Comparison of ENCODE assay signal across 13 mouse cellular contexts in genomic region chr1:36073566-36073965, GRCm38 (mm10). TPM values are rescaled to one million over a fixed set of nuclear protein-coding genes. Genes with fewer than 3 reads are reported as not detected.
DNase-seq lines count a peak whose midpoint lies in the region; ATAC-seq and TF ChIP-seq lines count a peak whose summit lies in the region.
"Had no signal": no experiment of that assay in that cellular context is flagged by ENCODE, and none has a peak within 500 bp of the region (broad histone marks: within the 10 kb centered on the region; RNA-seq: fewer than 3 reads in every experiment).

No protein-coding gene starts in this region.

- intact Hi-C loops in heart, postnatal 10 days (cut with DNase I): no loop called here

- no peak overlapping the region; the same call in 1 of the 2 replicates for H3K9ac ChIP-seq in hindbrain, embryonic 16.5 days (ENCODE audit: low read depth, low read length)
- H3K9ac ChIP-seq in liver, postnatal 0 days (replicated peaks): 0 out of 2 replicates have a peak overlapping the region, but pooled peaks have one; percentile 0

- no peaks in the 10 kb centered on the region for H3K27me3 ChIP-seq in E14TG2a.4 (ENCODE audit: insufficient read depth, low read length)
- H3K27me3 ChIP-seq in hindbrain, embryonic 16.5 days (replicated peaks; ENCODE audit: control insufficient read depth, insufficient read depth, low read length): no peaks in the 10 kb centered on the region
- H3K27me3 ChIP-seq in liver, postnatal 0 days (ENCODE audit: insufficient read depth, low read length): no peaks in the 10 kb centered on the region

- peak overlapping the region; percentile 84 for H3K4me2 ChIP-seq in hindbrain, embryonic 16.5 days (ENCODE audit: low read length)
- peak overlapping the region; percentile 91 for H3K4me2 ChIP-seq in liver, postnatal 0 days (ENCODE audit: low read depth, low read length)

- no peak for ATAC-seq in hindbrain, embryonic 16.5 days
- ATAC-seq in liver, postnatal 0 days: no peak
- ATAC-seq in erythroid progenitor cell, adult 5-6 weeks (replicated peaks; ENCODE audit: low FRiP score, poor library complexity, severe bottlenecking): no peak
- ATAC-seq: activated CD4-positive, CD25-positive, alpha-beta regulatory T cell, adult 4 months had no signal

- H3K36me3 ChIP-seq in E14TG2a.4 (ENCODE audit: insufficient read depth, low read length): peaks cover 92% of the 10 kb centered on the region
- no peaks in the 10 kb centered on the region for H3K36me3 ChIP-seq in hindbrain, embryonic 16.5 days (ENCODE audit: control insufficient read depth, insufficient read depth, low read length)
- H3K36me3 ChIP-seq in liver, postnatal 0 days (replicated peaks; ENCODE audit: insufficient read depth, low read length): peaks cover 59% of the 10 kb centered on the region

- TF ChIP-seq CTCF in E14TG2a.4 (conservative IDR thresholded peaks at IDR 0.05; ENCODE audit: low read length): no peak
- no peak for TF ChIP-seq CTCF in liver, postnatal 0 days (IDR thresholded peaks at IDR 0.05; ENCODE audit: low read depth)

- TF ChIP-seq EP300 in liver, postnatal 0 days (IDR thresholded peaks at IDR 0.05; ENCODE audit: low read depth): no peak

- H3K4me1 ChIP-seq in E14TG2a.4 (replicated peaks; ENCODE audit: low read depth, low read length): peaks cover 94% of the 10 kb centered on the region
- peaks cover 75% of the 10 kb centered on the region for H3K4me1 ChIP-seq in hindbrain, embryonic 16.5 days (ENCODE audit: control insufficient read depth, insufficient read depth, low read depth, low read length)
- peaks cover 73% of the 10 kb centered on the region for H3K4me1 ChIP-seq in liver, postnatal 0 days (ENCODE audit: insufficient read depth)

- WGBS in hindbrain, embryonic 16.5 days: 82% methylated on average over 8 of the region's 8 CpGs
- WGBS in liver, postnatal 0 days (ENCODE audit: insufficient replicate concordance): 78% methylated on average over 8 of the region's 8 CpGs

- peak; percentile 91 for DNase-seq in heart, adult 11 months
- DNase-seq in heart, postnatal 10 days: no peak
- DNase-seq in liver, postnatal 0 days: no peak
- DNase-seq in layer of hippocampus, postnatal 36 days: no peak
- DNase-seq in lung, postnatal 4 days: no peak
- DNase-seq: cerebellum, adult 9-11 months; retina, postnatal 1 day; thymus, adult 18-20 months had no signal

- peak overlapping the region; percentile 96 for H3K4me3 ChIP-seq in E14TG2a.4 (replicated peaks; ENCODE audit: low read length)
- H3K4me3 ChIP-seq in hindbrain, embryonic 16.5 days (ENCODE audit: low read length): peak overlapping the region; percentile 1; the same call in 1 of the 2 replicates
- peak overlapping the region; percentile 93; the same call in 1 of the 2 replicates for H3K4me3 ChIP-seq in liver, postnatal 0 days (ENCODE audit: low read depth, low read length)

- no peaks in the 10 kb centered on the region for H3K9me3 ChIP-seq in E14TG2a.4 (ENCODE audit: low read length)
- no peaks in the 10 kb centered on the region for H3K9me3 ChIP-seq in hindbrain, embryonic 16.5 days (ENCODE audit: control insufficient read depth, low read length)
- no peaks in the 10 kb centered on the region for H3K9me3 ChIP-seq in liver, postnatal 0 days (ENCODE audit: low read length)
- H3K9me3 ChIP-seq: megakaryocyte, embryonic 14.5 days had no signal

- H3K27ac ChIP-seq in hindbrain, embryonic 16.5 days (ENCODE audit: low read depth, low read length): no peak overlapping the region
- H3K27ac ChIP-seq in liver, postnatal 0 days (ENCODE audit: low read depth): peak overlapping the region; percentile 90

RNA-seq across cellular contexts. Expression of gene Hs6st1, which starts 5.4 kb away (rescaled TPM):
- 10 to 100 TPM; 26.4 to 35.1 TPM for total RNA-seq in heart, postnatal 10 days (2021)
- polyA plus RNA-seq in hindbrain, embryonic 16.5 days (2015; fragmentation: Nextera tagmentation; extraction: Ambion mirVana): 9.5 and 11.7 TPM in 2 replicates
- polyA plus RNA-seq in liver, postnatal 0 days (2015; fragmentation: Nextera tagmentation; extraction: Ambion mirVana): 12.8 and 13.3 TPM in 2 replicates
- total RNA-seq in erythroid progenitor cell, adult 5-6 weeks (2015; ENCODE audit: low replicate concordance): 205 and 226 TPM in 2 replicates
- total RNA-seq in erythroid progenitor cell, adult 5-6 weeks (2017; ENCODE audit: low replicate concordance): 148 and 153 TPM in 2 replicates
- total RNA-seq in layer of hippocampus, postnatal 36 days (2021): 10 to 100 TPM; 38.7 to 39.9 TPM

Comparison
In these comparisons a context has a peak if more than half of its experiments do, and no peak if none do; other contexts are left out.
1. H3K4me3 ChIP-seq: peak in every context shown above with its lines; median percentile 96 in E14TG2a.4; 93 in liver, postnatal 0 days; 1 in hindbrain, embryonic 16.5 days.